Mouse (Mus musculus) gastrocnemius, postnatal 14 days (tissue): ENCODE measurements at regions not wholly inside any gene's neighbourhood (a gene's known extent, or its start where the extent isn't known, plus 50 kb on each side); places are given as distances from the start of the nearest gene placed in this dataset.
A peak's percentile ranks its signal among the peaks of the same experiment; 100 is the strongest.

Experiments
- DNase-seq: peaks from one replicate; pipeline ENCODE4 v3.0.0; 2021; ENCODE audit warnings: mixed read lengths
- intact Hi-C: fragments of 180-260 bp; cut with DNase I; formaldehyde crosslinking; loops from one replicate; pipeline ENCODE4 v1.15.1; 2025; ENCODE audit warnings: low total_unique reads

DNA sequence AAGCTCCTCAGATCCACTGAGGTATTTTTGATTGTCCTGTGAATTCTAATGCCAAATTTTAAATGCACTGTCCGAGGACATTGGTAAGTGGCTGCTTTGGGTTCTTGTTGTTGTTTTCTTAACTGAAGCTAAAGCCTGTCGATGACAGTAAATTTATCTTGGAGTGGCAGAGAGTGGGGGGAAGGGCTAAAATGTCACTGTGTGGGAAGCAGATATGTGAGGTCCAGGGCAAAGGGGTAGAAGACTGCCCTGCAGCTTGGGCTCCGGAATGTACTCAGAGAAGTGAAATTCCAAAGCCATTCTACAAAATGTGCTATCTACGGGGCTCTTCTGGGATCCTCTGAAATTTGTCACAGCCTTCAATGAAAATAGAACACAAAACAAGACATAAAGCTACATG, 159.3 kb upstream of the Tmtc1 start:
- DNase-seq = no peak
- intact Hi-C loops = no loop called here

DNA sequence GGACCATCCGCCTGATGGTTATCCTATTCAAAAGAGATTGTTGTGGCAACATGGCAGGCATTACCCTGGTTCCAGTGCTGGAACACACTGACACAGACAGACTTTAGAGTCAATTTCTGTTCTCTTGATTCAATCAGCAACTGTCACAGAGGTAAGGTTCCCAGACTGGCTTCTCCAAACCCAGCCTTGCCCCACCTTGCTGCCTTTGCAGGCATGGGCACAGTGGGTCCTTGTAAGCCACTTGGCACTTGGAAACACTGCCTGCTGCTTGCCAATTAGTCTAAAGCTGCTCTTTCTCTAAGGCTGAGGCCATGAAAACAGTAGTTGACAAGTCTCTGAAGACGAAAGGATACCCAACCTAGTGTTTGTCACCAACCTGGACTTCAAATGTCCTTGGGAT, 158.7 kb upstream of the Tmtc1 start:
- intact Hi-C loops = no loop called here
- DNase-seq = no peak

DNA sequence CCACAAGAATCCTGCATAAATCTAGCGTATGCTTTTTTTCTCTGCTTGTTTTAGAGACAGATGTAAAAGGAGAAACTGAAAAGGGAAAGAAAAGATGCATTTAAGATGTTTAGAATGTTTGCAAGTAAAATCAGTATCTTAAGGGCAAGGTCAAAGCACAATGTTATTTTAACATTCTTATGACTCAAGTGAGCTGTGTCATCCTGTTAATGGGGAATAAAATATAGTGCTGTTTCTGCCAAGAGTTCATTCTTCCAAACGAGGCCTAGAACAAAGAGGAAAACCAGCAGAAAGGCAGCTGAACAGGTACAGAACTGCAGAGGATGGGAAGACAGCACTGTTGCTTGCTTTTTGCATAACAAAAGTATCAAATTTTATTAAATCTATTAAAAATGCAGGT, 156.7 kb upstream of the Tmtc1 start:
- no peak for DNase-seq
- intact Hi-C loops = no loop called here

DNA sequence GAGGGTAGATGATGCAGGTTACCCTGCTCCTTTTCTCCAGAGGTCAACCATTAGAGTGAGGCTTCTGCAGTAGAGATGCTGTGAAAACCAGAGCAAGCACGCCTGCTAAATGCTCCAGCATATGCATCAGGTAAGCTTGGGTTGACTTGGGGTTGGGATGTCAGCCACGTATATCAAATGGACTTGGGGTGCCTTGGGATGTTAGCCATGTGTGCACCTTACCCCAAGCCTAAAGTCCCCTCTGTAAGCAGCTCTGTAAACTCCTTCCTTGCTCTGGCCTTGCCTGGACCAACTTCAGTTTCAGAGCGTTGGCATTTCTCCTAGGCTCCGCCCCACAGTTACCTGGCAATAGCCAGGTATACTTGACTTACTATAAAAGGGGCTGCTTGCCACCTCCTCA, 155.3 kb upstream of the Tmtc1 start:
- DNase-seq = no peak

DNA sequence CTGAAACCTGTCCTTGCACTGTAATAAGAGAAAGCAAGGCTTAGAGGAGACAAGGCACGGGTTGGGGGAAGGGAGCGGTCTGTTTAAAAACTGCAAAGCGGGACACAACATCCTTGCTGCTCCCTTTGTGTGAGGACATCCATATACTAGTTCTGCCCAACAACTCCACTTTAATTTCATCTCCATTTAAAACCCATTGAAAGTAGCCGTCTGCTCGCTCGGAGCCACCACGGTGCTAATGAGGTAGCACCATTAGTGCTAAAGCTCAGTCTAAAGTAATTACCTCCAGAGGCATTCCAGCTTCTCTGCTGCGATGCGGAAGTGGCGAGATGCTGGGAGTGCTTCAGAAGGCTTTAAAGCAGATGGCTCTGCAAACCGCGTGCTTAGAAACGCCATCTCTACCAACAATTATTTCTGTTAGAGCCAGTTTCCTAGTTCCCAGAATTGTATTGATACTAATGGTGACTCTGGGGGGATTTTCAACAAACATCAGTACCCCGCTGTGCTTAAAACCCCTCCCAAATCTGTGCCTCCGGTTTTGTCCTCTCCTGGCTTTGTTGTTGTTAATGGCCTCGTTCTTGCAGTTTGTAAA, 154.7 kb upstream of the Tmtc1 start:
- DNase-seq = no peak
- intact Hi-C loops = no loop called here

More for the DNA sequence above, 155.3 kb upstream of the Tmtc1 start:
- intact Hi-C loops = no loop called here

DNA sequence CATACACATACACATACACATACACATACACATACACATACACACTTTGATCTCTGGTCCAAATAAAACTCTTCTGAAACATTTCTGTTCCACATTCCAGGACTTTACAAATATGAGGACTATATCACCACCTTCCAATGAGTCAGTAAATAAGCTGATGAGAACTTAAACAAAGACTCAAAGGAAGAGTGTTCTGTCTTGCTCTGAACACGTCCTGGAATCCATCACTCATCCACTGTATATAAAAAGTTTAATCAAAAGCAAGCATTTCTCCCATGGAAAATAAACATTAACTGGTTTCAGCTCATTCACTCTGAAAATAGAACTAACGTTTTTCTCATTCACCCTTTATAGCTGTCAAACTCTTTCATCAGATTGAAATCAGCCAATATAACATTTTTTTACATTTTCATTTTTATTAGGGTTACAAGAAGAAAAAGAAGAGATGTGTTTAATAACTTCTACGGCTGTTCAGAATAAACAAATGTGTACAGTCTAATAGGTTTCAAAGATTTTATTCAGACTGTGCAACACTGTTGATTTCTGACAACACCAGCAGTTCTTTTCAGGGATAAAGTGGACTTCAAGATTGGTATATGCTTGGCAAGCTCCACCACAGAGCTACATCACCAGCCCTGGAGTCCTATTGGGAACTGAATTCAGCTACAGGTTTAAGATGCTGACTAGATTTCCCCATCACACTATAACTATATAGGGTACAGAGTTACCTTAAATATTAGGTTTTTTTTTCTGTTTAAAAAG, 151.0 kb upstream of the Tmtc1 start:
- intact Hi-C loops = no loop called here
- DNase-seq = no peak

DNA sequence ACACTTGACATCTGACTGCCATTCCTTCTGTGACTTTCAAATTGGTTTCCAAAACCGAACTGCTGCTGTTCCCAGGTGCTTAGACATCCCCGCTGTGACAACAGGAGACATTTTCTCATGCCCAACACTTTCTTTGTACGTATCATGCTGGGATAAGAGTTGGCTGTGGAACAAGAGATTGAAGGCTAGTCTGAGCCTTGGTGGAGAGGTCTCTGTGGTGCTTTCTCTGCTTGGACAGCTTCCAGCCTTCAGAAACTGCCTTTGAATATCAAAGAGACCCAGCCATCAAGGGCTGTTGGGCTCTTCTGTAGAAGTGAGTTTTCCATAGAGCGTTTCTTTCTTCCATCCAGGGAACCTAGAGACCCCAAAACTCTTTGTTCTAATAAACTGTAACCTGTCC, 144.8 kb upstream of the Tmtc1 start:
- DNase-seq = no peak
- intact Hi-C loops = no loop called here

DNA sequence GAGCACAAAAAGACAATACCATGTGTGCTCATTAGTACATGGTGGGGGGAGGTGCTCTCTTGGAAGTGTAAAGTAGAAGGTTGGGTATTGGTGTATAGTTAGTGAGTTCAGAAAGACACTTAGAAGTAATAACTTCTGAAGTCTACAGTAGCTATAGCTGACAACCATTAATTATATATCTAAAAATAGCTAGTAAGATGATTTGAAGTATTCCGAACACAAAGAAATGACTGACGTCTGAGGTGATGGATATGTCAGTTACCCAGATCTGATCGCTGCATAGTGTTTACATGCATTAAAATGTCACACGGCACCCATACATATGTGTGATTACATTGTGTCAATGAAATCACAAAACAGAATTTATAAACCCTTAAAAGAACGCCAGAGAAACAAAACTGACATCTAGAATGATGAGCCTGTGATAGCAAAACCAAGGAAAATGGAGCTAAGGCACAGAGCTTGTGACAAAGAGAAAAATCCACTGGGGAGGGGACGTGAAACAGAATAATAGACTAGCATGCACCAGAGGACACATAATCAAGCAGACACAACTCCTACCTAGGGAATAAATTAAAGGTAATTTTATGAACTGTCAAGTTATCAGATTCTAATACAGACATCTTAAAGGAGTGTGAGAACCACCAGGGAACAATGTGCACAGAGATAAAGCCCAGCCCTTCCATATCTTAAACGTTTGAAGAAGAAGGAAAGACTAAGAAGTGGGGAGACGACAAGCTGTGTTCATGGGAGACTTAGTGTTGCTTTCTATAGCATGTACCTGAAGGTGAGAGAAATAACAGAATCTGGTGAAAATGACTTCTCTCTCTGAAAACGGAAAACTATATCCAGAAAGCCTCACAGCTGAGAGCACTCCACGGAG, 142.5 kb upstream of the Tmtc1 start:
- DNase-seq = no peak
- intact Hi-C loops = no loop called here

DNA sequence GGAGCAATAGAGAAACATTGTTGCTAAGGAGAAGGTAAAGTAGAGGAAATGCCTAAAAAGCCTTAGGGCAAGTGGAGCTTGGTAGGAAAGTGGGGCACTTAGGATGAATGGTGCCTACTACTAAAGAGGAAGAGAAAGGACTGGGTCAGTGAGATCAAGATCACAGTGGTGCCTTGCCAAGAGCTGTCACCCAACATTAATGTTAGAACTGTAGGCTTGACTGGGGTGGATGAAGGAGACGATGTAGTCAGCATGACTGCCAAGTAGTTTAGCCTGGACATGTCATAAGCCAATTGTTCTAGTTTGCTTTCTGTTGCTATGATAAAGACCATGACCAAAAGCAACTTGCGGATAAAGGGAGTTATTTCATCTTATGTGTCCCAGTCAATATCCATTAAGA, 139.9 kb upstream of the Tmtc1 start:
- intact Hi-C loops = no loop called here

DNA sequence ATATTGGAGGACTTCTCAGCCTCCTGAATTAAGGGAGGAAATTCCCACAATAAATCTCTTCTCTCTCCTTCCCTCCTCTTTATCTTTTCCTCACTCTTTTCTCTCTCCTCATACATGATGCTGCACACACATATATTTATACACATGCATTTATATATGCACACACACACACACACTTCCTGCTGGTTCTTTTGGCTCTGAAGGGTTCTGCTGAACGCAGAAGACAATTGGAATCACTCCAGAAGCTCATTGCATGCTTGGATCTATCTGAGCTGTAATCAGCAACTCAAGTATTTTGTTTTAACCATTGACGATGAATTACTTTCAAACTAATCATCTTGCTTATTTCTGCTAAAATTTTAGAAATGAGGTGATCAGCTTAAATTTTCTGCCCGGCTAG, 134.1 kb upstream of the Tmtc1 start:
- intact Hi-C loops = no loop called here
- DNase-seq = no peak

More for the DNA sequence above, 139.9 kb upstream of the Tmtc1 start:
- no peak for DNase-seq

DNA sequence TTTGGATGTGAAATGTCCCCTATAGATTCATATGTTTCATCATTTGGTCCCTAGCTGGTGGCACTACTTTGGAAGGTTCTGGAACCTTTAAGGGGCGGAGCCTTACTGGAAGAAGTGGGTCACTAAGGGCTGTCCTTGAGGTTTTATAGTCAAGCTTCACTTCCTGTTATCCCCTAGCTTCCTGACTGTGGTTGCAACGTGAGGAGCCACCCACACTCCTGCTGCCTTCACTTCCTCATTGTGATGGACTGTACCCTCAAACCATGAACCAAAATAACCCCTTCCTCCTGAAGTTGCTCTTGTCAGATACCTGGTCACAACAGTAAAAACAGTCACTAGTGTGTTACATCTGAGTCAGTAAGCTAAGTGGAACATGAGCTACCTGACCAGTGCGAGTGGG, 133.5 kb upstream of the Tmtc1 start:
- no peak for DNase-seq

DNA sequence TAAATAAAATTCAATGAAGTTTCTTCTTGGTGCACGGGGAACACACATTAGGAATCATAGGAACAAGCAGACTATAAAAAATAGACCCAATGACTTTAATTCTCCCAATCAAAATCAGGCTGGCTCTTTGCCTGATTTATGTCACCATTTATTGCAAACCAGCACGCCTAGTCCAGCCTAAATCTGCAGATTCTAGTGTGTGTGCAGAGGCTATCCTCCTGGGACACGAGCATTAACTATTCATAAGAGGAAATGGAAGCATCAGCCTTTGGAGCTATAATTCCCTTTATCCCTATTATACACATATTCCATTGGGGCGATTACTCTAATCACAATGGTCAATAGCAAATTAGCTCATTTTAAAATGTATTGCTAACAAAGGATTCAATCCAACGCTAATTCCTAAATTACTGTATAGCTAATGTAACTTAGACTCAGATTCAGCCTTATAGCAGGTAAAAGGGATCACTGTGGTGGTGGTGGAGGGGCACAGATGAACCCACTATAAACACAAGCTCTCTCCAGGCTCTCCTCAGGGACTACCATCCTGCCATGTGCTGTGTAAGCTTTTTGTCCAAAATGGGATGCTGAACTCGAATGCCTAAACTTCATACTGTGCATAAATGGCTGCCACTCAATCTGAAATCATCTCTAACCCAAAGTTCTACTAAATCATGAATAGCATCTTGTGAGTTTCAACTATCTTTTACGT, 130.7 kb upstream of the Tmtc1 start:
- DNase-seq = no peak
- intact Hi-C loops = no loop called here

More for the DNA sequence above, 133.5 kb upstream of the Tmtc1 start:
- intact Hi-C loops = no loop called here

DNA sequence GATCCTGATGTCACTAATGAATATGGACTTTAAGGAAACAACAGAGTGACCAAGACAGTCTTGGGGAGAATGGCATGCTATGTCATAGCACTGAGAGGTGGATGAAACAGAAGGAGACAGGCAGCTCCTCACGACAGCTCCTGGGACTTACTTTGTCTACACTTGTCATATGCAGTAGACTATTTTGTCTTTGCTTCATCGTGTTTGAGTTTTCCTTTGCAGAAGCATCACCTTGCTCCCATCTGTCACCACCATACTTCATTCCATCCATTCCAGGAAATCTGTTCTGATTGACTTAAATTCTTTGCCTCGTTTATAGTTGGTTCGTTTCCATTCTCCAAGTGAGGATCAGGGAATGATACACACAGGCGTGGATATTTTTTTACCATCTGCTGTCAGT, 128.0 kb upstream of the Tmtc1 start:
- no peak for DNase-seq
- intact Hi-C loops = no loop called here

DNA sequence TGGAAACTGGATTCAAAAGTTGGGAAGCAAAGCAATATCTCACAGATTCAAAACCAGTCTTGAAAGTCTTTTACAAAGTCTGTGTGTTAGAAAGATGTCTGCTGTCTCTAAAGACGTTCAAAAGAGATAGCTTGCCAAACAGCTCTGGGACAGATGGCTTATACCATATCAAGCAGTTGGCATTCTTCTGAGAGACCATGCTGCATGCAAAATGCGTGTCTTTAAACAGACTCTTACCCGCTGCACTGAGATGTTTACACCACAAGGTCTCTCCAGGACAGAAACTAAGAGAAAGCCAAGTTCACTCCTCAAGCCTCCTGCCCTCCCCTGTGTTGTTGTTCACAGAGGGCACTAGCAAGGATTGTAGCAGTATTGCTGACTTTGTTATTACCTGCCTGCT, 127.5 kb upstream of the Tmtc1 start:
- intact Hi-C loops = no loop called here
- no peak for DNase-seq

DNA sequence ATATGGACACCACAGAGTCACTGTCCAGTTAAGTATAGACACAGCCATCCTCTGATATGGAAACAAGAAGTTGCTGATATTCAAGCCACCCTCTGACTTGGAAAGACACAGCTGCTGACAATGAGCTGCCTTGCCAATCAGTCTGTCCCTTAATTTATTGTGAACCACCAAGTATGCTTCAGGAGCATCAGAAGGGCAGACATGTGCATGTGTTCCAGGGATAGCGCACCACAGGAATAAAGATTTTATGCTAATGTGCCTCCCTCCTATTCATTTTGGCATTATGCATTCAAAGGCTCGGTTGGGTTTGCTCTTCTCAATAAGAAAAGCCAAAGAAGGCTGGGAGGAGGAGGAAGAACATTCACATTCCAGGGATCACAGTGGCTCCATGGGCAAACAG, 120.0 kb upstream of the Tmtc1 start:
- no peak for DNase-seq
- intact Hi-C loops = no loop called here

DNA sequence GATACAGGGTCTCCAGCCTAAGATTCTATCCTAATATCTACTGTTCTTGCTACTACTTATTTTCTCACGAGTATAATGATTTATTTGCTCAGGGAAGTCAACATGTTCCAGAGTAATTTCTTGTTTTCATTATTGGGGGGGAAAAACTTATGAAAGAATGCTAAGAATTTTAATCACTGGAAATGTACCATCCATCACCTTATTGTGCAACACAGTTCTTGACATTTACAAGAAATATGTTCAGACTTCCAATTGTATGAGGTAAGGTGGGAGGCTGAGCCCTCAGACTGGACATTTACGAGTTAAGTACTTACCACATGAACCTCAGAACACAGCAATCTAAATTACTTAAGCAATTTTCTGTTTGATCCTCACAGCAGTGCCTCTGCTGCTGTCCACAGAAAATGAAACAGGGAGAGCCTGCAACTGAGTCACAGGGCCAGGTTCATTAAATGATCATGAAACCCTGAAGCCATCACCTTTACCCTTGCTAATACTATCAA, 118.1 kb upstream of the Tmtc1 start:
- intact Hi-C loops = no loop called here
- DNase-seq = no peak

DNA sequence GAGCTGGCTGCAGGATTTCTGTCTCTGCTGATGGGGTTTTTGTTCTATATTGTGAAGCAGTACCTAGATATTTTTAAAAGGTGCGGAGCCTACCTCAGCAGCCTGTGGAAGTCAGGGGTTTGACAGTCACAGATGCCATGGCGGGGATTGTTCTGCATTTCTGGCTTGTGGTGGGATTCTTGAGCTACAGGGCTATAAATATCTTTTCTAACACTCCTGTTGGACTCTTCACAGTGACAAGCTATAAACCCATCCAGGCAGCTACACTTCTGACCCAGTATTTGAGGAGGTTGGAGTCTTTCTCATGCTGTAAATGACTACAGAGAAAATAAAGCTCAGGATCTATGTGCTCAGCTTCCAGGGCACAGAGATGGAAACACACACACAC, 112.3 kb upstream of the Tmtc1 start:
- DNase-seq = no peak
- intact Hi-C loops = no loop called here

DNA sequence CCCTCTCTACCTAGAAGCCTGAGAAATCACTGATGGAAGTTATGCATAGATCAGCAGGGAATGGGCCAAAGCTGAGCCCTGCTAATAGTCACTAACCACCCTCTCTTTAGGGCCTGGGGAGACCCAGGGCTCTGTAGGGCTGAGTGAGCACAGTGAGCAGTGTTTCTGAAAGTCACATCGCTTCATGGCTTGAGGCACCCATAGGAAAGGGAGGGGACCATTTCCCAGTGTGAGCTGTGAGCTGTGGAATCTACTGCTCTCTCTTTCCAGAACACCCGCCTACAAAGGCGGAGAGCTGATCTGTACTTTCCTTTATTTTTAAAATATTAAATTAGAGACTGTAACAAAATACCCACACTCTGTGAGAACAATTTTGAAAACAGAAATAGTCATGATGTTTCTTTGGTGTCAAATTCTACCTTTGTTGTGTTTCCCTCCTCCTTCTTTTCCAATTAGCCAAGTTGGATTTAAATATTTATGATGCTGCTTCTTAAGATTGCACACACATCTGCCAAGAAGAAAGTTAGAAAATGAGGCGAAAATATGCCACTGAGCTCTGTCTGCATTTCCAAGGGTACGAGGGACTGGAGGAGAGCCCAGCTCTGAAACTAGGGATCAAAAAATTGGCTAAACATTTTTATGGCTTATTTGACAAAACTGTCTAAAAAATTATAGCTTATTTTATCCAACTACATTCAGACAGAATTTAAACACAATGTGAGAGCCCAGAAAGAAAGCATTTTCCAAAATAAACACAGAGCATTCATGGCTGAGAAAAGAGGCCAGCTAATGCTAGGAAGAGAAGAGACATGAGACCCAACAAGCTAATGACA, 111.7 kb upstream of the Tmtc1 start:
- peak; percentile 9 for DNase-seq
- intact Hi-C loops = no loop called here

DNA sequence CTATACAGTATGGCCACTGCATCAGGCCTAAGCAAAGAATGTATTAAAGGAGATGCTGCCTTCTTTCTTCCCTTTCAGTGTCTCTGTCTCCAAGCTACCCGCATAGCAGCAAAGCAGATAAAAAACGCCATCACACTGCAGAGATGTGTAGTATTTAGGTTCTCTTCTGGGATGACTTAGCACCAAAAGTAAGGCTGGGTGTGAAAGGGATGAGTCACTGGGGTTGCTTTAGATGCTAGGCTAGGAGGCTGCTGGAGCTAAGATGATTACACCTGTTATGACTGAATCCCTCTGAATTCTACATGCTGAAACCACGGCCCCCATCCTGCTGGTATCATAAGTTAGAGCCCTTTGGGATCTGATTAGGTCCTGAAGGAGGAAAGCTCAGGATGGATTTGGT, 110.3 kb upstream of the Tmtc1 start:
- no peak for DNase-seq
- intact Hi-C loops = no loop called here
